Mouse (Mus musculus): ENCODE results near the gene Prkcq.

DNA sequence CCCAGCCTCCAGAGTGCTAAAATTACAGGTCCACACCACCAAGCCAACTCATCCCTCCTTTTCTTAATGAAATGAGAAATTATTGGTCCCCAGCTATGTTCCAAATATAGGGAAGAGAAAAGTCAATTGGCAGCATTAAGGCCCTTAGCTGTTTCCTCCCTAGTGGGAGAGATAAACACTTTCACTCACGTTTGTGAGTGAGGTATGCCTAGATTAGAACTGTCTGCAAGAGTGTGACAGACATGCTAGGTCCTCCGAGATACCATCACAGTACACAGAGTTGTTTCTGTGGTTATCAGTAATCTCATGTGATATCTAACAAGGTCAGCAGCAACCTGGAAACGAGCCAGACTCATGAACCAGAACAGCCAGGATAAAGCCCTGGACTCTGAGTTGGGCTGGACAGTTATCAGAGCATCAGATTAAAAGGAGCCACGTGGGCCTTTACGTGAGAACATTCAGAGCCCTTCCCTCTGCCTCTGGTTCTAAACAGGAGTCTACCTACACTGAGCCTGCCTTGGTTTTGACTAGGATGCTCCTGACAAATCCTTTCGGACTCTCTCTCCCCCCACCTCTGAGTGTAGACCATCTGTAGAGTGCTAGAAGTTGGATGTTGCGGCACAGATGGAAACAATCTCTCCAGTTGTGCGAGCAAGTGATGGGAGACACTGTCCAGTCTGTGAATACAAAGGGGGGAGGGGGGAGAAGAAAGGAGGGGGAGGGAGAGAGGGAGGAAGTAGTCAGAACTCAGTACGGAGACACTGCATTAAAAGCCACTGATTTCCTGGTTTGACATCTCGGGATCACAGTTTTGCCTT, 157.7 kb downstream of the Prkcq start:
- no peak for TF ChIP-seq CTCF (conservative IDR thresholded peaks at IDR 0.05; ENCODE audit: low read length)
- no peak for TF ChIP-seq NANOG (IDR thresholded peaks at IDR 0.05; ENCODE audit: borderline replicate concordance, low read length)
- no peak for TF ChIP-seq POU5F1 (IDR thresholded peaks at IDR 0.05; ENCODE audit: borderline replicate concordance, low read length)
